ENCODE assay signal across 8 mouse cellular contexts in genomic region chr1:166049046-166049827, GRCm38 (mm10). TPM values are rescaled to one million over a fixed set of nuclear protein-coding genes. Genes with fewer than 3 reads are reported as not detected.
DNase-seq lines count a peak whose midpoint lies in the region; ATAC-seq and TF ChIP-seq lines count a peak whose summit lies in the region.

No protein-coding gene starts in this region.

- peak overlapping the region; percentile 43 for H3K4me3 ChIP-seq in liver, embryonic 11.5 days (ENCODE audit: low read depth, low read length)
- peak overlapping the region; percentile 44 for H3K4me3 ChIP-seq in embryonic facial prominence, embryonic 13.5 days
- H3K4me3 ChIP-seq in intestine, postnatal 0 days (ENCODE audit: low read depth, low read length), result peak overlapping the region; percentile 44
- peak overlapping the region; percentile 37 for H3K4me3 ChIP-seq in neural tube, embryonic 14.5 days (ENCODE audit: low read depth, low read length)

- H3K36me3 ChIP-seq in liver, embryonic 11.5 days (ENCODE audit: control insufficient read depth, insufficient read depth, low read length), result no peaks in the 10 kb centered on the region
- H3K36me3 ChIP-seq in embryonic facial prominence, embryonic 13.5 days, result no peaks in the 10 kb centered on the region
- H3K36me3 ChIP-seq in intestine, postnatal 0 days (ENCODE audit: control insufficient read depth, insufficient read depth), result no peaks in the 10 kb centered on the region
- no peaks in the 10 kb centered on the region for H3K36me3 ChIP-seq in neural tube, embryonic 14.5 days (ENCODE audit: control insufficient read depth, insufficient read depth, low read length)

- ATAC-seq in liver, embryonic 11.5 days (replicated peaks; ENCODE audit: low FRiP score), result no peak
- ATAC-seq in embryonic facial prominence, embryonic 13.5 days (ENCODE audit: insufficient number of reproducible peaks, insufficient read depth, low FRiP score, low TSS enrichment, low read depth), result no peak
- ATAC-seq in intestine, postnatal 0 days, result no peak
- peak; percentile 82 for ATAC-seq in neural tube, embryonic 14.5 days (ENCODE audit: low read depth)

- no peak overlapping the region for H3K27ac ChIP-seq in liver, embryonic 11.5 days (ENCODE audit: low read depth, low read length)
- H3K27ac ChIP-seq in embryonic facial prominence, embryonic 13.5 days, result peak overlapping the region; percentile 14; the same call in 1 of the 2 replicates
- no peak overlapping the region for H3K27ac ChIP-seq in intestine, postnatal 0 days (ENCODE audit: low read depth, low read length)
- peak overlapping the region; percentile 52; the same call in 1 of the 2 replicates for H3K27ac ChIP-seq in neural tube, embryonic 14.5 days (ENCODE audit: low read depth, low read length)

- H3K9me3 ChIP-seq in liver, embryonic 11.5 days (ENCODE audit: control insufficient read depth, low read length), result no peaks in the 10 kb centered on the region
- H3K9me3 ChIP-seq in embryonic facial prominence, embryonic 13.5 days, result no peaks in the 10 kb centered on the region
- H3K9me3 ChIP-seq in intestine, postnatal 0 days (ENCODE audit: control insufficient read depth), result no peaks in the 10 kb centered on the region
- no peaks in the 10 kb centered on the region for H3K9me3 ChIP-seq in neural tube, embryonic 14.5 days (ENCODE audit: control insufficient read depth, low read length)

- peaks cover 3% of the 10 kb centered on the region; the same call in 1 of the 2 replicates for H3K4me1 ChIP-seq in liver, embryonic 11.5 days (replicated peaks; ENCODE audit: control insufficient read depth, insufficient read depth, low read length)
- H3K4me1 ChIP-seq in embryonic facial prominence, embryonic 13.5 days, result peaks cover 43% of the 10 kb centered on the region
- no peaks in the 10 kb centered on the region; the same call in 1 of the 2 replicates for H3K4me1 ChIP-seq in intestine, postnatal 0 days (replicated peaks; ENCODE audit: control insufficient read depth, insufficient read depth, low read length)
- peaks cover 27% of the 10 kb centered on the region; the same call in 1 of the 2 replicates for H3K4me1 ChIP-seq in neural tube, embryonic 14.5 days (ENCODE audit: control insufficient read depth, insufficient read depth, low read length)

- no peak for DNase-seq in liver, embryonic 11.5 days (ENCODE audit: low spot score)
- DNase-seq in liver, result no peak
- DNase-seq in frontal cortex, postnatal 25 days (ENCODE audit: low spot score in 2 of 2), result no peak
- no peak for DNase-seq in gastrocnemius, postnatal 14 days
- no peak for DNase-seq in spleen, adult 18-20 months

- H3K27me3 ChIP-seq in liver, embryonic 11.5 days (replicated peaks; ENCODE audit: control insufficient read depth, insufficient read depth, low read length), result peaks cover 26% of the 10 kb centered on the region
- H3K27me3 ChIP-seq in embryonic facial prominence, embryonic 13.5 days, result peaks cover 27% of the 10 kb centered on the region
- no peaks in the 10 kb centered on the region for H3K27me3 ChIP-seq in intestine, postnatal 0 days (replicated peaks; ENCODE audit: control insufficient read depth, insufficient read depth, low read length)
- H3K27me3 ChIP-seq in neural tube, embryonic 14.5 days (ENCODE audit: control insufficient read depth, insufficient read depth, low read length), result no peaks in the 10 kb centered on the region; the same call in none of the 2 replicates

- intact Hi-C loops in gastrocnemius, postnatal 14 days (cut with DNase I; ENCODE audit: low total_unique reads), result no loop called here

- TF ChIP-seq CTCF in intestine, postnatal 0 days (IDR thresholded peaks at IDR 0.05; ENCODE audit: low read depth), result no peak

- peak overlapping the region; percentile 84 for H3K4me2 ChIP-seq in liver, embryonic 11.5 days
- peak overlapping the region; percentile 94 for H3K4me2 ChIP-seq in embryonic facial prominence, embryonic 13.5 days
- peak overlapping the region; percentile 93 for H3K4me2 ChIP-seq in intestine, postnatal 0 days (replicated peaks; ENCODE audit: low read depth)
- H3K4me2 ChIP-seq in neural tube, embryonic 14.5 days (ENCODE audit: low read depth, low read length), result peak overlapping the region; percentile 71

- WGBS in liver, embryonic 11.5 days, result 21% methylated on average over 11 of the region's 11 CpGs
- WGBS in embryonic facial prominence, embryonic 13.5 days, result 14% methylated on average over 11 of the region's 11 CpGs
- 26% methylated on average over 11 of the region's 11 CpGs for WGBS in intestine, postnatal 0 days
- WGBS in neural tube, embryonic 14.5 days, result 11% methylated on average over 11 of the region's 11 CpGs

- no peak overlapping the region for H3K9ac ChIP-seq in liver, embryonic 11.5 days (ENCODE audit: low read depth, low read length)
- H3K9ac ChIP-seq in embryonic facial prominence, embryonic 13.5 days, result peak overlapping the region; percentile 64; the same call in 1 of the 2 replicates
- H3K9ac ChIP-seq in intestine, postnatal 0 days (ENCODE audit: low read depth, low read length), result no peak overlapping the region
- no peak overlapping the region for H3K9ac ChIP-seq in neural tube, embryonic 14.5 days (replicated peaks; ENCODE audit: low read depth, low read length)

RNA-seq across cellular contexts. Expression of gene Pou2f1, which starts 46.8 kb away (rescaled TPM):
- polyA plus RNA-seq in liver, embryonic 11.5 days (2014; fragmentation: Nextera tagmentation; extraction: Ambion mirVana), result 15.5 and 16.5 TPM in 2 replicates
- 10.4 and 12.2 TPM in 2 replicates for polyA plus RNA-seq in embryonic facial prominence, embryonic 13.5 days (2015; fragmentation: Nextera tagmentation; extraction: Ambion mirVana)
- polyA plus RNA-seq in intestine, postnatal 0 days (2015; fragmentation: Nextera tagmentation; extraction: Ambion mirVana), result 6.1 and 6.9 TPM in 2 replicates
- polyA plus RNA-seq in neural tube, embryonic 14.5 days (2014; fragmentation: Nextera tagmentation; extraction: Ambion mirVana), result 19.6 and 20.9 TPM in 2 replicates
- total RNA-seq in gastrocnemius, postnatal 14 days (2021), result 1 to 10 TPM; 6.3 to 6.7 TPM

Comparison
In these comparisons a context has a peak if more than half of its experiments do, and no peak if none do; other contexts are left out.
1. H3K27ac ChIP-seq: peak in embryonic facial prominence, embryonic 13.5 days (single experiment) and neural tube, embryonic 14.5 days (single experiment); none in liver, embryonic 11.5 days (single experiment) and intestine, postnatal 0 days (single experiment).
2. Peak in every context shown above with its lines, with median percentiles within 50 percentile points of each other: H3K4me2 ChIP-seq and H3K4me3 ChIP-seq.